Mouse (Mus musculus): Measurements from ENCODE around the gene Fam171a1.

GRCm38 (mm10) chr2:3169403-3169747 is 55.4 kb downstream of the Fam171a1 start:
- TF ChIP-seq CTCF (IDR thresholded peaks at IDR 0.05; ENCODE audit: low read depth, low read length) (no peak), TAL1 (conservative IDR thresholded peaks at IDR 0.05; ENCODE audit: low read depth, low read length) (no peak), POLR2AphosphoS5 (IDR thresholded peaks at IDR 0.05; ENCODE audit: insufficient replicate concordance, low read depth, low read length) (no peak), GATA2 (IDR thresholded peaks at IDR 0.05; ENCODE audit: borderline replicate concordance, low read depth, low read length) (no peak), GATA1 (IDR thresholded peaks at IDR 0.05; ENCODE audit: borderline replicate concordance, low read length) (no peak)

All from G1E (cell line).